Mouse (Mus musculus) lung, postnatal 4 days (tissue): ENCODE results near the gene Arl4a.

Experiments used
- DNase-seq, 2 experiments: peaks; one replicate each; pipeline ENCODE4 v3.0.0; 2021

Arl4a gene

DNA sequence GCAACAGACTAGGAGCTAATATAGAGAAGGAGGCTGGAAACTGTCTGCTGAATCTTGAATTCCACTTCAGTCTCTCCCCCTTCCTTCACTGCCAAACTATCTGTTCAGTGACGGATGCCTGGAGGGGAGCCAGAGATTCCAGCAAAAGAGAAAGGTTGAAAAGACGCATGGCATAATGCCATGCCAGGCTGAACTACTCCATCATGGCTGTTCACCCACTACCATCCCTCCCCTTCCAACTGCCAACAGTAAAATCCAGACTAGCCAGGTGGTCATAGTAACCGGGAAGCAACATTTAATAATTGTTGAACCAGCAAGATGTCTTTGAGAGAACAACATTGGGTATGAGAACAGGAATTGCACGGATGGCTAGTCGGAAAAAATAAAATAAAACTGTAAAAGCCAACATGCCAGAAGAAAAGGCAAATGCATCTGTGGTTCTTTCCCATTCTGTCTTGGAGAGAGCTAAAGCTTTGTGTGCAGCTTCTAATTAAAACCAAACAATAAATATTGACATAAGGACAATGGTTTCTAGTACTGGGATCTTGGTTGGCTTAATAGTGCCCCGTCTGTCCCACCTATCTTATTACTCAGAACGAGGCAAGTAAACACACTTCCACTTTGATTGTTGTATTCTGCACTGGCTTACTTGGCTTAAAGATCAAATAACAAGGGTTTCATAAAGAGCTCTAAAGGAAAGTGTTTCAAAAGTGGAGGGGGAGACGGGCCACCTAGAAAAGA lies 79.7 kb downstream of the Arl4a start:
- DNase-seq: no peak

DNA sequence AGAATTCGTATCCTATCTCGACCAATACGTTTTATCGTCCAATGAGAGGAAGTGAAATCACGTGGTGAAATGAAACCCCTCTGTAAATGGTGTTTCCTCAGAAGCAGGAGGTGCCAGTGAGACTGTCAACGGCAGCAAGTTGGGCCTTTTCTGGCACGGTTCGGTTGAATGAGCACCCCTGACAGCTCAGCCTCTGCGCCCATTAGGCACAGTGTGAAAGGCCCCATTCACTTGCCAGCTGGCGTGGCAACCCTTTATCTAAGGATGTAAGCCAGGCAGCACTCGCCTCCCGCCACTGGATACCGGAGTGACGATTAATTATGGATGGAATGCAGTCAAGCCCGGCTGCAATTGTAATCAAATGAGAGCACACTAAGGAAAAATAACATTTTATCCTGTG lies 81.4 kb downstream of the Arl4a start:
- no peak for DNase-seq
